25 mouse cellular contexts compared by ENCODE assay signal in the genomic region with DNA sequence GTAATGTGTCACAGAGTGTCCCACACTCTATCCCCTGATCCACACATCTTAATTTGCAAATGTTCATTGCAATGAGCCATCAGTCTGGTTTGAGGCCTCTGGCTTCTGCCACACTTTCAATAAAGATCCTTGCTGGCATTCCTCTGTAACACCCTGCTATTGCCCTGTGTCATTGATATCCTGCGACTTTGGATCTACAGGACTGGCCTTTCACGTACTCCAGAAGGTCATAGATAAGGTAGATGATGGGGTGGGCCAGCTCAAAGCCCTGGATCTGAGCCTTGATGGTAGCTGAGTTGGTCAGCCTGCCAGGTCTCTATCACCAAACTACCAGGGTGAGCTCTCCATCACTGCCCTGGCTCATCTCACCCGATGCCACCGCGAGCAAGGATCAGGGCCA.
"Had no signal": no experiment of that assay in that cellular context is flagged by ENCODE, and none has a peak within 500 bp of the region (broad histone marks: within the 10 kb centered on the region; RNA-seq: fewer than 3 reads in every experiment).

No protein-coding gene starts in this region.

- H3K27ac ChIP-seq: gastrocnemius, adult 2 months; heart, embryonic 10.5 days; hindbrain, embryonic 10.5 days; hindbrain, embryonic 12.5 days; hindbrain, embryonic 14.5 days; intestine, embryonic 15.5 days; limb, embryonic 10.5 days; limb, embryonic 12.5 days had no signal

- H3K9ac ChIP-seq: heart, embryonic 12.5 days; hindbrain, embryonic 12.5 days; hindbrain, embryonic 14.5 days; intestine, embryonic 15.5 days; limb, embryonic 12.5 days had no signal

- ATAC-seq: hindbrain, embryonic 16.5 days; inflammation-experienced regulatory T-cells, adult 6 months; intestine, embryonic 15.5 days; intestine, postnatal 0 days had no signal

- H3K36me3 ChIP-seq: heart, embryonic 10.5 days; heart, embryonic 12.5 days; hindbrain, embryonic 10.5 days; hindbrain, embryonic 12.5 days; intestine, embryonic 15.5 days; limb, embryonic 10.5 days; limb, embryonic 12.5 days had no signal

- H3K4me2 ChIP-seq: heart, embryonic 12.5 days; hindbrain, embryonic 12.5 days; hindbrain, embryonic 14.5 days; intestine, embryonic 15.5 days; limb, embryonic 12.5 days; liver, embryonic 11.5 days had no signal

- H3K4me1 ChIP-seq: heart, embryonic 10.5 days; heart, embryonic 12.5 days; hindbrain, embryonic 12.5 days; intestine, embryonic 15.5 days; limb, embryonic 10.5 days; limb, embryonic 12.5 days had no signal

- H3K4me3 ChIP-seq: gastrocnemius, adult 2 months; heart, embryonic 10.5 days; heart, embryonic 12.5 days; hindbrain, embryonic 10.5 days; hindbrain, embryonic 12.5 days; intestine, embryonic 15.5 days; limb, embryonic 10.5 days; limb, embryonic 12.5 days had no signal

- H3K27me3 ChIP-seq: heart, embryonic 12.5 days; hindbrain, embryonic 12.5 days; intestine, embryonic 15.5 days; limb, embryonic 12.5 days had no signal

- H3K9me3 ChIP-seq: heart, embryonic 10.5 days; heart, embryonic 12.5 days; hindbrain, embryonic 10.5 days; hindbrain, embryonic 12.5 days; intestine, embryonic 15.5 days; limb, embryonic 10.5 days; limb, embryonic 12.5 days had no signal

- DNase-seq: gastrocnemius, adult 2 months; gastrocnemius, postnatal 10 days; gastrocnemius, postnatal 25 days; heart, adult 18-20 months; heart, postnatal 10 days; heart, postnatal 4 days; kidney, adult 18-20 months; kidney, adult 8-10 months; kidney, postnatal 10 days; kidney, postnatal 36 days; layer of hippocampus, adult 9-11 months; layer of hippocampus, postnatal 36 days; liver had no signal
